ENCODE assay signal across 8 mouse cellular contexts in the genomic region with DNA sequence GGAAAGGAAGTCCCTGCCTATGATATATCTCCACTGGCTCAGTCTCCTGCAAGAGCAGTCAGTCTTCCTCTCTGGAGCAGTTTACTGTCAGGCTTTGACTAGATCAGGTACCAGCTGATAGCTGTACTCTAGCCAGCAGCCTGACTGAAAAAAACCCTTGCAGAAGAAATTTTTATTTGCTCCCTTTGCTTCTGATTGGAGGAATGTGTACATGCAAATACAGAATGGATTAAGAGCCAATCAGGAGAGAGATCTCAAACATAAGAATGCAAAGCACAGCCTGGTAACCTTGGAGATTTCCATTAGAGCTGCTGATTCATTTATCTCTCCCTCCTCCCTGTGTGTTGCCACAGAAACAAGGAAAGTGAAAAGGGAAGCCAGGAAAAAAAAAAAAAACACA.
DNase-seq lines count a peak whose midpoint lies in the region; ATAC-seq lines count a peak whose summit lies in the region.

No protein-coding gene starts in this region.

- no peak for DNase-seq in kidney, adult 9 months
- peak; percentile 45 to 47 for DNase-seq in cerebellum, postnatal 10 days
- DNase-seq in hindbrain, embryonic 14.5 days (ENCODE audit: low spot score) = peak; percentile 69
- no peak for DNase-seq in thymus, postnatal 0 days (ENCODE audit: low spot score)
- no peak for DNase-seq in testis, postnatal 10 days (ENCODE audit: low spot score)
- no peak for DNase-seq in urinary bladder, postnatal 14 days (ENCODE audit: low spot score)

- peak; percentile 80 for ATAC-seq in kidney, embryonic 15.5 days (replicated peaks; ENCODE audit: low FRiP score)
- peak; percentile 97 for ATAC-seq in hindbrain, embryonic 14.5 days (ENCODE audit: low FRiP score)
- peak; percentile 95 for ATAC-seq in midbrain, embryonic 12.5 days (ENCODE audit: low FRiP score, low read depth)

- no peaks in the 10 kb centered on the region for H3K9me3 ChIP-seq in kidney, embryonic 15.5 days (replicated peaks)
- 0 out of 2 replicates have a peak, but pooled peaks cover 6% of the 10 kb centered on the region for H3K9me3 ChIP-seq in hindbrain, embryonic 14.5 days (ENCODE audit: control insufficient read depth, low read length)
- H3K9me3 ChIP-seq in midbrain, embryonic 12.5 days = no peaks in the 10 kb centered on the region

- H3K36me3 ChIP-seq in kidney, embryonic 15.5 days = no peaks in the 10 kb centered on the region
- no peaks in the 10 kb centered on the region for H3K36me3 ChIP-seq in hindbrain, embryonic 14.5 days (replicated peaks; ENCODE audit: control insufficient read depth, insufficient read depth)
- H3K36me3 ChIP-seq in midbrain, embryonic 12.5 days = no peaks in the 10 kb centered on the region

- no peak overlapping the region for H3K27ac ChIP-seq in kidney, embryonic 15.5 days
- H3K27ac ChIP-seq in hindbrain, embryonic 14.5 days = peak overlapping the region; percentile 80
- H3K27ac ChIP-seq in midbrain, embryonic 12.5 days (replicated peaks) = peak overlapping the region; percentile 49; the same call in 1 of the 2 replicates

- no peak overlapping the region for H3K4me2 ChIP-seq in kidney, embryonic 15.5 days
- H3K4me2 ChIP-seq in hindbrain, embryonic 14.5 days (replicated peaks) = peak overlapping the region; percentile 22; the same call in 1 of the 2 replicates
- no peak overlapping the region for H3K4me2 ChIP-seq in midbrain, embryonic 12.5 days (replicated peaks)

- H3K4me1 ChIP-seq in kidney, embryonic 15.5 days = no peaks in the 10 kb centered on the region
- no peaks in the 10 kb centered on the region; the same call in 1 of the 2 replicates for H3K4me1 ChIP-seq in hindbrain, embryonic 14.5 days (replicated peaks; ENCODE audit: control insufficient read depth, insufficient read depth, low read length)
- H3K4me1 ChIP-seq in midbrain, embryonic 12.5 days = peaks cover 3% of the 10 kb centered on the region; the same call in 1 of the 2 replicates

- no peak overlapping the region for H3K9ac ChIP-seq in kidney, embryonic 15.5 days
- H3K9ac ChIP-seq in hindbrain, embryonic 14.5 days = no peak overlapping the region
- no peak overlapping the region for H3K9ac ChIP-seq in midbrain, embryonic 12.5 days (replicated peaks)

- H3K4me3 ChIP-seq in kidney, embryonic 15.5 days (replicated peaks) = no peak overlapping the region
- no peak overlapping the region for H3K4me3 ChIP-seq in hindbrain, embryonic 14.5 days (replicated peaks; ENCODE audit: low read length)
- no peak overlapping the region for H3K4me3 ChIP-seq in midbrain, embryonic 12.5 days

- H3K27me3 ChIP-seq in kidney, embryonic 15.5 days = no peaks in the 10 kb centered on the region
- H3K27me3 ChIP-seq in hindbrain, embryonic 14.5 days (ENCODE audit: control insufficient read depth, insufficient read depth, low read length) = no peaks in the 10 kb centered on the region
- no peaks in the 10 kb centered on the region for H3K27me3 ChIP-seq in midbrain, embryonic 12.5 days

Comparison
In these comparisons a context has a peak if more than half of its experiments do, and no peak if none do; other contexts are left out.
1. DNase-seq: peak in cerebellum, postnatal 10 days (2 of 2) and hindbrain, embryonic 14.5 days (single experiment); none in kidney, adult 9 months (single experiment), thymus, postnatal 0 days (single experiment), testis, postnatal 10 days (single experiment) and urinary bladder, postnatal 14 days (single experiment).
2. Peak in every context shown above with its lines, with median percentiles within 50 percentile points of each other: ATAC-seq.